Mouse (Mus musculus): ENCODE measurements around the gene Cyp3a41a. TPM values are rescaled to one million over a fixed set of nuclear protein-coding genes. Genes with fewer than 3 reads are reported as not detected.
"Not testable (repeated sequence)": the region's sequence is repeated elsewhere in the genome, so short reads cannot be mapped to it uniquely, and the experiment has no call there.

Gene Cyp3a41a
- not detected for total RNA-seq (2021)
- long read RNA-seq, experiment 1: 0 reads
- long read RNA-seq, experiment 2: 0 reads

DNA sequence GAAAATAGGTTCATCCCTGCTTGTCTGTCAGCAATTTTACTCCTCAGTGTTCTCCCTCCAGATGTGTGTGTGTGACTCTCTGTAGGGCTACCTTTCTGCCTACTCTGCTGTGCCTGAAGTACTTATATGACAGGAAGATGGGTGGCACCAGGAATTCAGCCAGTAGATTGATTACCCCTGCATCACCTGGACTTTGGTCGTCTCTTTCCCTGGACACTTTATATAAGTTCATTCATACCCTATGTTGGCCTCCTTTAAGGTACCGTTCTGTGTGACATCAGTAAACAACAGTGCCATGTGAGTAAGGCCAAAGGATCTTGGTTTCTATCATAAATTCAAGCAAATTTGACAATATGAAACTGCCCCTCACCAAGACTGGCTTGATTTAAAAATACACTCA lies at the start of gene Cyp3a41a:
Cyp3a41a (minus strand) TSS at position 101 of the 400 bp plus-strand sequence.
- DNase-seq; intact Hi-C loops (cut with DNase I; ENCODE audit: low total_unique reads): not testable (repeated sequence)

DNA sequence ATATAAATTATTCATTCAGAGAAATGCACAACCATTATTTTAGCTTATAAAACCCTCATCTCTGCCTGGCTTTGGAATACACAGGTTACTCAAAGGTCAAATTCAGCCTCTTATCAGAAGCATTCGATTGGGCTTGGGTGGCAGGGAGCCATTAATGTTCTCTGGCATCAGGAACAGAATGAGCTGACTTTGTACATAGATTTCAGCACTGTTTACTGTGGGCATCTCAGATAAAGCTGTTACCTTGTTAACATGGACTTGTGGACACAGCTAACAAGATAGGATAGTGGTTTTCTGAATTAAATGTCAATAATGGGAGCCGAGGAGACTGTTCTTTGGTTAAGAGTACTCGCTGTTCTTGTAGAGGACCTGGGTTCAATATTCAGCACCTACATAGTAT lies 17.6 kb upstream of the Cyp3a41a start:
- intact Hi-C loops (cut with DNase I; ENCODE audit: low total_unique reads); DNase-seq: not testable (repeated sequence)

DNA sequence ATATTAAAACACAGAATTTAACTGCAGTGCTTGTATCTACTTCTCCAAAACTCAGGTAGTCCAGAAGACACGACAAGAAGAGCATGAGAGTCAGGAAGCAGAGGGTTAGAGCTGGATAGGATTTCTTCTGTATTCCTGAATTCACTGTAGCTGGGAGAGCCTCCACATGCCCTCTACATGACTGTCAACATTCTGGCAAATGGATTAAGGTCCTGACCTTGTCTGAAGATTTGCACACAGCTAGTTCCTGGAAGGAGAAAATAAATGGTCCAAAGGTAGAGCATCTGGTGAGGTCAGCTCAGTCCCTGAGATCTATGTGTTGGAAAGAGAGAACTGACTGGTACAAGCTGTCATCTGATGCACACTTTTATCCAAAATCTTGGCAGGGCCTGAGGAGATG lies 5.6 kb downstream of the Cyp3a41a start:
- intact Hi-C loops (cut with DNase I; ENCODE audit: low total_unique reads); DNase-seq: not testable (repeated sequence)

DNA sequence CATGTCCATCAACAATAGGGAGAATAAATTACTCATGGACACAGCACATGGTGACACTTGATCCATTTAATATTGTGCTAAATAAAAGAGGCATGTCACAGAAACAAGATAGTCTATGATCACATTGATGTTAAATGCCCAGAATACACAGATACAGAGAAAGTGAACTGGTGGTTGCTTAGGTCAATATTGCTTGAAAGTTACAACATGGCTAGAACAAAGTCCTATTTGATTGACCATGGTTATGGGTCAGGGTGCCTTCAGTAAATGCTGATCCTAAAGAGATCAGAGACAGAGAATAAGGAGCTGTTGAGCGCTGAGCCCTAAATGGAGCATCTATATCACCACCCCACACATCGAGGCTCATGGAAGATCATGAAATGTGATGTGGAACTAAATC lies 12.6 kb downstream of the Cyp3a41a start:
- DNase-seq; intact Hi-C loops (cut with DNase I; ENCODE audit: low total_unique reads): not testable (repeated sequence)

DNA sequence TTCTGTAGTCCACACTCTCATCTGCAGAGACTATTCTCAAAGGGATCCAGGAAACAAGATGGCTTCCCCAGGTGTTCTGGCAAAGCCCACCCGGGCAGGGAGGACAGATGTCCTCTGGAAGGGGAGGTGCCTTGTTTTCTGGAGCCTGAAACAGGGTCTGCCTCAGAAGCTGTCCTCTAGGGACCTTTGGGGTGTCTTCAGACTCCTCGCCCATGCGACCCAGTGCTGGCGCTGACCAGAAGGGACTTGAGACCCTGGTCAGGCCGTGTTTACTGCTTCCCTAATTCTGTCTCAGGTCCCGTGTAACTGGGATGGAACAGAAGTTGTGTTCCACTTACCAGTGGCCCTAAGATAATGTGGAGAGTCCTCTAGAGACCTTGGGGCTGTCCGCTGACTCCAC lies 57.9 kb downstream of the Cyp3a41a start:
- intact Hi-C loops (cut with DNase I; ENCODE audit: low total_unique reads): no loop called here
- no peak for DNase-seq

DNA sequence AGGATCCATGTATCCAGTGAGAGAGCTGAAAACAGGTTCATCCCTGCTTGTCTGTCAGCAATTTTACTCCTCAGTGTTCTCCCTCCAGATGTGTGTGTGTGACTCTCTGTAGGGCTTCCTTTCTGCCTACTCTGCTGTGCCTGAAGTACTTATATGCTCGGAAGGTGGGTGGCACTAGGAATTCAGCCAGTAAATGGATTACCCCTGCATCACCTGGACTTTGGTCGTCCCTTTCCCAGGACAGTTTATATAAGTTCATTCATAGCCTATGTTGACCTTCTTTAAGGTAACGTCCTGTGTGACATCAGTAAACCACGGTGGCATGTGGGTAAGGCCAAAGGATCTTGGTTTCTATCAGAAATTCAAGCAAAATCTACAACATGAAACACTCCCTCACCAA lies 72.2 kb downstream of the Cyp3a41a start:
- intact Hi-C loops (cut with DNase I; ENCODE audit: low total_unique reads): no loop called here
- DNase-seq: no peak

Other genes starting within 250 kb of the Cyp3a41a start
- not detected for gene Cyp3a41b, start 135.4 kb downstream of the Cyp3a41a start, total RNA-seq (2021)
- gene Cyp3a44, start 85.7 kb upstream of the Cyp3a41a start, total RNA-seq (2021): not detected
- not detected for gene Cyp3a11, start 159.8 kb upstream of the Cyp3a41a start, total RNA-seq (2021)